Mouse (Mus musculus) thymus, adult 2 months (tissue): ENCODE measurements at regions not wholly inside any gene's neighbourhood (a gene's known extent, or its start where the extent isn't known, plus 50 kb on each side); places are given as distances from the start of the nearest gene placed in this dataset.

ENCODE experiments used
- CTCF ChIP-seq: fragments of 200-500 bp; IDR thresholded peaks from 2 replicates; pipeline ENCODE4 v1.5.1; 2012; ENCODE audit warnings: mild to moderate bottlenecking, control low read depth, low read length, moderate library complexity, borderline replicate concordance; ENCODE audit not compliant: control insufficient read depth, poor library complexity, insufficient read depth; ENCODE audit errors: extremely low read depth
- POLR2A ChIP-seq: fragments of 200-500 bp; IDR thresholded peaks from 2 replicates; pipeline ENCODE4 v1.6.1; 2012; ENCODE audit warnings: mild to moderate bottlenecking, low read length, control low read depth, moderate library complexity; ENCODE audit not compliant: control insufficient read depth, poor library complexity, insufficient read depth; ENCODE audit errors: extremely low read depth

GRCm38 (mm10) chr17:75640575-75640974, 88.8 kb upstream of the Fam98a start:
- no peak for TF ChIP-seq POLR2A
- no peak for TF ChIP-seq CTCF
